Comparison of ENCODE assay signal across 8 mouse cellular contexts in genomic region chr1:72254545-72255061, GRCm38 (mm10). TPM values are rescaled to one million over a fixed set of nuclear protein-coding genes. Genes with fewer than 3 reads are reported as not detected.
DNase-seq lines count a peak whose midpoint lies in the region; ATAC-seq and TF ChIP-seq lines count a peak whose summit lies in the region.

No protein-coding gene starts in this region.

- ATAC-seq in cerebellum, adult (ENCODE audit: insufficient number of reproducible peaks, low FRiP score, low TSS enrichment): peak; percentile 91
- ATAC-seq in forebrain, embryonic 14.5 days: peak; percentile 94
- peak; percentile 78 for ATAC-seq in neutrophil, adult 5-6 weeks (ENCODE audit: extremely low read depth, insufficient number of reproducible peaks, low FRiP score, poor library complexity, severe bottlenecking)

- no peaks in the 10 kb centered on the region for H3K9me3 ChIP-seq in ES-Bruce4 (replicated peaks; ENCODE audit: control insufficient read depth, insufficient read depth, low read length, poor library complexity, severe bottlenecking)
- no peaks in the 10 kb centered on the region for H3K9me3 ChIP-seq in forebrain, embryonic 14.5 days (replicated peaks; ENCODE audit: control insufficient read depth, low read length)

- peak overlapping the region; percentile 53 for H3K4me2 ChIP-seq in forebrain, embryonic 14.5 days (ENCODE audit: low read length)

- H3K4me3 ChIP-seq in ES-Bruce4 (ENCODE audit: low read depth, low read length): peak overlapping the region; percentile 56
- H3K4me3 ChIP-seq in forebrain, embryonic 14.5 days (ENCODE audit: low read depth, low read length): peak overlapping the region; percentile 37
- H3K4me3 ChIP-seq in lung, adult 2 months (replicated peaks; ENCODE audit: extremely low read depth, low read depth, low read length): peak overlapping the region; percentile 84

- peak; percentile 93 for DNase-seq in forebrain, embryonic 14.5 days (ENCODE audit: low spot score)
- peak; percentile 64 for DNase-seq in heart, postnatal 25 days (ENCODE audit: low spot score)
- DNase-seq in layer of hippocampus, adult 18-20 months (ENCODE audit: low spot score in 2 of 2): peak; percentile 78 to 85
- peak; percentile 85 for DNase-seq in lung, adult 2 months
- peak; percentile 71 to 79 for DNase-seq in thymus, adult 18-20 months

- no peaks in the 10 kb centered on the region for H3K27me3 ChIP-seq in ES-Bruce4 (ENCODE audit: control insufficient read depth, insufficient read depth, low read length, poor library complexity, severe bottlenecking)
- H3K27me3 ChIP-seq in forebrain, embryonic 14.5 days (replicated peaks; ENCODE audit: control insufficient read depth, insufficient read depth, low read length): no peaks in the 10 kb centered on the region

- H3K4me1 ChIP-seq in ES-Bruce4 (ENCODE audit: control insufficient read depth, insufficient read depth, low read length): peaks cover 2% of the 10 kb centered on the region
- peaks cover 15% of the 10 kb centered on the region for H3K4me1 ChIP-seq in forebrain, embryonic 14.5 days (ENCODE audit: control insufficient read depth, insufficient read depth, low read length)
- no peaks in the 10 kb centered on the region; the same call in 1 of the 2 replicates for H3K4me1 ChIP-seq in lung, adult 2 months (ENCODE audit: control insufficient read depth, insufficient read depth, low read length)

- no peaks in the 10 kb centered on the region; the same call in 1 of the 2 replicates for H3K36me3 ChIP-seq in ES-Bruce4 (ENCODE audit: control insufficient read depth, insufficient read depth, low read length, poor library complexity, severe bottlenecking)
- H3K36me3 ChIP-seq in forebrain, embryonic 14.5 days (ENCODE audit: control insufficient read depth, insufficient read depth, low read length): no peaks in the 10 kb centered on the region

- TF ChIP-seq EP300 in ES-Bruce4 (IDR thresholded peaks at IDR 0.05; ENCODE audit: insufficient read depth, low read depth, low read length): no peak

- intact Hi-C loops in heart, postnatal 25 days (cut with DNase I): no loop called here

- WGBS in forebrain, embryonic 14.5 days: 1% methylated on average over 35 of the region's 35 CpGs
- WGBS in lung, adult 2 months: under 1% methylated on average over 35 of the region's 35 CpGs

- TF ChIP-seq CTCF in ES-Bruce4 (IDR thresholded peaks at IDR 0.05; ENCODE audit: low read depth, low read length): no peak
- no peak for TF ChIP-seq CTCF in lung, adult 2 months (IDR thresholded peaks at IDR 0.05; ENCODE audit: insufficient read depth, low read length)

- peak overlapping the region; percentile 29 for H3K9ac ChIP-seq in ES-Bruce4 (ENCODE audit: low read depth, poor library complexity, severe bottlenecking)
- H3K9ac ChIP-seq in forebrain, embryonic 14.5 days (ENCODE audit: low read length): peak overlapping the region; percentile 64

- TF ChIP-seq POLR2A in ES-Bruce4 (IDR thresholded peaks at IDR 0.05; ENCODE audit: insufficient read depth, low read length): no peak
- TF ChIP-seq POLR2A in lung, adult 2 months (IDR thresholded peaks at IDR 0.05; ENCODE audit: borderline replicate concordance, extremely low read depth, low read depth, low read length): peak; percentile 73; the same call in 1 of the 2 replicates

- H3K27ac ChIP-seq in ES-Bruce4 (ENCODE audit: insufficient read depth, low read length): peak overlapping the region; percentile 67
- H3K27ac ChIP-seq in forebrain, embryonic 14.5 days (ENCODE audit: low read depth, low read length): peak overlapping the region; percentile 86

RNA-seq across cellular contexts. Expression of gene Pecr, which starts 29.5 kb away (rescaled TPM):
- polyA plus RNA-seq in ES-Bruce4 (2011; ENCODE audit: insufficient read depth, insufficient read length, low read depth, missing spikeins): 61.1 and 67.1 TPM in 2 replicates
- polyA plus RNA-seq in forebrain, embryonic 14.5 days (2014; fragmentation: Nextera tagmentation; extraction: Ambion mirVana): 8.4 and 10.3 TPM in 2 replicates
- total RNA-seq in heart, postnatal 25 days (2021): 10 to 100 TPM; 11.1 to 11.2 TPM
- 1 to 10 TPM; 5.6 to 6.3 TPM for total RNA-seq in layer of hippocampus, adult 18-20 months (2021)
- 3.7 and 4.6 TPM in 2 replicates for polyA plus RNA-seq in lung, adult 2 months (2012; rRNA removed)
- total RNA-seq in neutrophil, adult 5-6 weeks (2017): 0.93 and 1.5 TPM in 2 replicates

RNA-seq across cellular contexts. Expression of gene Tmem169, which starts 29.6 kb away (rescaled TPM):
- polyA plus RNA-seq in ES-Bruce4 (2011; ENCODE audit: insufficient read depth, insufficient read length, low read depth, missing spikeins): 0.67 and 1.3 TPM in 2 replicates
- polyA plus RNA-seq in forebrain, embryonic 14.5 days (2014; fragmentation: Nextera tagmentation; extraction: Ambion mirVana): 23.2 and 28.8 TPM in 2 replicates
- not detected for total RNA-seq in heart, postnatal 25 days (2021)
- 10 to 100 TPM; 12.9 to 14.5 TPM for total RNA-seq in layer of hippocampus, adult 18-20 months (2021)
- 0.03 and 0.05 TPM in 2 replicates for polyA plus RNA-seq in lung, adult 2 months (2012; rRNA removed)
- total RNA-seq in neutrophil, adult 5-6 weeks (2017): 0.12 TPM in 1 of 2 replicates, not detected in the other

RNA-seq across cellular contexts. Expression of gene Mreg, which starts 42.5 kb away (rescaled TPM):
- polyA plus RNA-seq in ES-Bruce4 (2011; ENCODE audit: insufficient read depth, insufficient read length, low read depth, missing spikeins): 90.7 and 95.8 TPM in 2 replicates
- 1.2 and 1.6 TPM in 2 replicates for polyA plus RNA-seq in forebrain, embryonic 14.5 days (2014; fragmentation: Nextera tagmentation; extraction: Ambion mirVana)
- 10 to 100 TPM; 25.0 to 30.7 TPM for total RNA-seq in heart, postnatal 25 days (2021)
- 1 to 10 TPM; 4.7 TPM for total RNA-seq in layer of hippocampus, adult 18-20 months (2021)
- 1.3 and 6.2 TPM in 2 replicates for polyA plus RNA-seq in lung, adult 2 months (2012; rRNA removed)
- 1.5 and 2.6 TPM in 2 replicates for total RNA-seq in neutrophil, adult 5-6 weeks (2017)

RNA-seq across cellular contexts. Expression of gene Xrcc5, which starts 52.6 kb away (rescaled TPM):
- polyA plus RNA-seq in ES-Bruce4 (2011; ENCODE audit: insufficient read depth, insufficient read length, low read depth, missing spikeins): 83.6 and 87.5 TPM in 2 replicates
- polyA plus RNA-seq in forebrain, embryonic 14.5 days (2014; fragmentation: Nextera tagmentation; extraction: Ambion mirVana): 29.7 and 33.4 TPM in 2 replicates
- total RNA-seq in heart, postnatal 25 days (2021): 10 to 100 TPM; 13.1 to 14.4 TPM
- total RNA-seq in layer of hippocampus, adult 18-20 months (2021): 10 to 100 TPM; 15.3 to 17.5 TPM
- polyA plus RNA-seq in lung, adult 2 months (2012; rRNA removed): 2.3 and 3.6 TPM in 2 replicates
- 21.9 and 22.1 TPM in 2 replicates for total RNA-seq in neutrophil, adult 5-6 weeks (2017)

Comparison
In these comparisons a context has a peak if more than half of its experiments do, and no peak if none do; other contexts are left out.
1. Peak in every context shown above with its lines: DNase-seq, ATAC-seq, H3K4me3 ChIP-seq and H3K27ac ChIP-seq.
2. RNA of gene Tmem169, which starts 29.6 kb away (total RNA-seq): 12.9 to 14.5 TPM in layer of hippocampus, adult 18-20 months; not detected in heart, postnatal 25 days and 0.12 TPM in neutrophil, adult 5-6 weeks; every median in the first group is over 10 times any median in the second.